Mouse (Mus musculus) bone marrow macrophage, adult 2 months (primary cell): ENCODE data around the gene Rbm19.

ENCODE experiments used
- CTCF ChIP-seq: IDR thresholded peaks from 2 replicates; pipeline ENCODE4 v1.5.1; 2012; ENCODE audit warnings: low read depth, mild to moderate bottlenecking, low read length, moderate library complexity
- POLR2A ChIP-seq: IDR thresholded peaks from 2 replicates; pipeline ENCODE4 v1.6.1; 2012; ENCODE audit warnings: mild to moderate bottlenecking, low read depth, low read length, borderline replicate concordance

DNA sequence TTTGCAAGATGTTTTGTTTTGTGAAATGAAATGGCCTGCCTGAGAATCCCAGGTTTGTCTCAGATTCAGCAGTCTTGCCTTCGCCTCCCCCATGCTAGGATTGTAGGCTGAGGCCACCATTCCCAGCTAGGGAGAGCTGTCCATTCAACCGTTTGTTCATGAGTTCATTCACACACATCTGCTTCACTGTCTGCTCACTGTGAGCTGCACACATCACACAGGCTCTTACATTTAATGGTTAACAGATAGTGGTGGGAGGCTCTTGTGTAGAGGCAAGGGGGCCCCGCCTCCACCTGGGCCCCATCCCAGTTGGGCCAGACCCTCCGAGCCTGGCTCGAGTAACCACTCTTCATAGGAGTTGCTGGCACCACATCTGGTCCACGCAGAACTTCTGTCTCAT, 47.2 kb downstream of the Rbm19 start:
- no peak for TF ChIP-seq POLR2A
- no peak for TF ChIP-seq CTCF
